Mouse (Mus musculus) frontal cortex, postnatal 36 days (tissue): ENCODE measurements around the gene Olfr263.
"Not testable (repeated sequence)": the region's sequence is repeated elsewhere in the genome, so short reads cannot be mapped to it uniquely, and the experiment has no call there.

Experiments used
- DNase-seq, 2 experiments: peaks; one replicate each; pipeline ENCODE4 v3.0.0; 2022; ENCODE audit warnings: low spot score in 2 of 2

Gene Olfr263

DNA sequence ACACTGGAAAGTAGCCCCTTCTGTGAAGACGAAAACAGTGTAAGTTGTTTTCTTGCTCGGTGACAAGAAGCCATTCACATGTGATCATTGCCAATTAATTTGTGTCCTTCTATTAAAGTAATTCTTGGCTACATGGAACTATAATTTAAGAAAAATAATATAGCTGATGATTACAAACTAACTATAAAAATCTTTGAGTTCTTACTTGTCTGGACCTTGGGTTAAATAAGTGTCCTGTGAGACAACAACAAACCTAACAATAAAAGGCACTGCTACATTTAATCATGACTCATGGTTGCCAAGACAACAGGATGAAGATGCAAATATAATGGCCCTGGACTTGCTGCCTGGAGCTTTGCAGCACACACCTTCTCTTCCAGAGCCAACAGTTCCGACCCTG lies at the start of gene Olfr263:
Olfr263 (plus strand) TSS at position 301 of the 400 bp plus-strand sequence.
- DNase-seq: not testable (repeated sequence)

DNA sequence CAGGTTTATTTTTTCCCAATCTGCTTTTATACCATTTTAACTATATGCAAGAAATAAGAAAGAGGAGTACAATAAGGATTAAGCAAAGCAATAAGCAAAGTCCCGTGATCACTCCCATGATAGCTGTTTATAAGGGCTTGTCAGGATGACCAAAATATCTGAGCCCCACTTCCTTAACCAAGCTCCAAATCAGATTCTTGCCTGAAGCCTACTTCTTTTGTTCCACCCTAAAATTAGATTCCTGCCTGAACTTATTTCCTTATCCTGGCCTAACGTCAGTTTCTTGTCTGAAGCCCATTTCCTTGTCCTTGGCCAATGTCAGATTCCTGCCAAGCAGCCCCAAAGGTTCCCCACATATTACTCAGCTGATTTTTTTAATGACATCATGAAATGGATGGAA lies 46.8 kb upstream of the Olfr263 start:
- DNase-seq: no peak

DNA sequence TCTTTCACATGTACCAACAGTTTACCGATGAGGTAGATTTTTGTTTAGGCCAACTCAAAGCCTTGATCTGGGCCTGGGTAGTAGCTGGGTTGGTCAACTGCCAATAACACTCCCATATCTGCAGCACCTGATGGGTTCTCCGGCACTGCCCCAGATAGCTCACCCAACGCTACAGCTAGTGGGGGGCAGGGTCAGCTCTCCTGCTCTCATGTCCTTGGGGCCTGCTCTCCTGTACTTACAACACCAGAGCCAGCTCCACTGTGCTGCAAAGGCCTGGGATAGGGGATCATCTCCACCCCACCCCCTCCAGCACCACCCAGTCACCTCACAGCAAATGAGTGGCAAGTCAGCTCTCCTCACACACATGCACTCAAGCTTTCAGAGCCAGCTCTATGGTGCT lies 19.7 kb upstream of the Olfr263 start:
- no peak for DNase-seq

DNA sequence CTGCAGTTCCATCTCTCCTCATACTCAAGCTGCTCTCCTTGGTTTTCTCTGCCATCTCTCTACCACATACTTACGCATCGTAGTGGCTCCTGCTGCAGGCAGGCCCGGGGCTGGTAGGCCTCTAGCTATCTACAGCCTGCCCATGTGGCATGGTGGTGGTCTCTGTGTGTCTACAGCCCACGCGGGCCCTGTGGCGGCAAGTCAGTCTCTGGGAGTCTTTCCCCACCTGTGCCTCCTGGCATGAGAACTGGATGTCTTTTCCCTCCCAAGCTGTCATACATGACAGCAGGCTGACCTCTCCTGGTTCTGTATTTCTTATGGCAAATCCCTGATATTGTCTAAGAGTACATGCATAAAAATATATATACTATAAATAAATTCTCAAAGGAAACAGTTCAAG lies 19.0 kb upstream of the Olfr263 start:
- no peak for DNase-seq

DNA sequence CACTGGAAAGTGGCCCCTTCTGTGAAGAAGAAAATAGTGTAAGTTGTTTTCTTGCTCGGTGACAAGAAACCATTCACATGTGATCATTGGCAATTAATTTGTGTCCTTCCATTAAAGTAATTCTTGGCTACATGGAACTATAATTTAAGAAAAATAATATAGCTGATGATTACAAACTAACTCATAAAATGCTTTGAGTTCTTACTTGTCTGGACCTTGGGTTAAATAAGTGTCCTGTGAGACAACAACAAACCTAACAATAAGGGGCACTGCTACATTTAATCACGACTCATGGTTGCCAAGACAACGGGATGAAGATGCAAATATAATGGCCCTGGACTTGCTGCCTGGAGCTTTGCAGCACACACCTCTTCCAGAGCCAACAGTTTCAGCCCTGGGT lies 18.3 kb upstream of the Olfr263 start, which contains the start of gene Olfr1369-ps1:
Olfr1369-ps1 (plus strand) TSS at position 301 of the 400 bp plus-strand sequence.
- DNase-seq: not testable (repeated sequence)

DNA sequence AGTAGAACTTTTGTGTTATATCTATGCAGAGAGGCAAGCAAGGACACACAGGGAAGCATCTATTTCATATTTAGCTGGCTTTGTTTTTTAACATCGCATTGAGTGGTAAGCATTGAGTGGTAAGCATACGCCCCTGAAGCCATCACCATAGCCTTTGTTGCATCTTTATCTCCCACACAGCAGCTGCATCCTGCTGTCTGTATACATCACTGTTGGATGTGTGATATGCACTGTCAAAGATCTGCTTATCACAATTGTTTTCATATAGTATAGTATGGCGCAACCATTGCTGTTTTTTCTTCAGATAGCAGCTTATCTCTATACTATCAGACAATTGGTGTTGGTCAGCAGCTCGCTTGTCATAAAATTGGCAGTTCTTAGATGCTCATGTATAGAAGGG lies 15.3 kb upstream of the Olfr263 start:
- DNase-seq: no peak

DNA sequence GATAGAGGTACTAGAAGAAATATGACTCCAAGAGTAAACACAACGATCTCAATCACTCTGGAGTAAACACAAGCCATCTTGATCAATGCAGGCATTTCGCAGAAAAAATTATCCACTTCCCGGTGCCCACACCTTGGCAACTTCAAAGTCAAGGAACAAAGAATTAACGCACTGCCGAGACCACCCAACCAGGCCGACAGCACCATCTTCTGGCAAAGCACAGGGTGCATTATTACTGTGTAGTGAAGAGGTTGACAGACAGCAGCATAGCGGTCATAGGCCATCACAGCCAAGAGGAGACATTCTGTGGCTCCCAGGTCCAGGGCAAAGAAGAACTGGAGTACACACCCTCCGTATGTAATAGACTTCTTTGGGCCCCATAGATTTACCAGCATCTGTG lies 13.0 kb downstream of the Olfr263 start:
- no peak for DNase-seq

DNA sequence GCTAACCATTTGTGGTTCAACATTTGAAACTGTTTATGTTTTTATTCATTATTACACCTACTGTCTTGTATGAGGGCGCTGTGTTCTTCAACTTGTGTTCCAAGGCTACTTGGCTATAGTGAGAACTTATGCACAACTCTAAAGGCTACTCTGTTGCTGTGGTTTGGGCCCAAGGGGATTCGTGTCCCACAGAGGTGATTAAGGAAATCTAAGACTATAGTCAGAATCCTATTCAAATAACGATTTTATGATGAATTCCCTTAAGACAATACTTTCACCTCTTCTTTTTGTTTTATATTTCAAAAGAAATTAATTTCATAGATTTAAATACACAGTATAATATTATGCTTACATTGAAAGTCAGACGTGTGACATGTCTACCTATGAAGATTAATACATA lies 16.3 kb downstream of the Olfr263 start, which contains the start of gene Olfr1368:
Olfr1368 (minus strand) TSS at position 101 of the 400 bp plus-strand sequence.
- DNase-seq: no peak

DNA sequence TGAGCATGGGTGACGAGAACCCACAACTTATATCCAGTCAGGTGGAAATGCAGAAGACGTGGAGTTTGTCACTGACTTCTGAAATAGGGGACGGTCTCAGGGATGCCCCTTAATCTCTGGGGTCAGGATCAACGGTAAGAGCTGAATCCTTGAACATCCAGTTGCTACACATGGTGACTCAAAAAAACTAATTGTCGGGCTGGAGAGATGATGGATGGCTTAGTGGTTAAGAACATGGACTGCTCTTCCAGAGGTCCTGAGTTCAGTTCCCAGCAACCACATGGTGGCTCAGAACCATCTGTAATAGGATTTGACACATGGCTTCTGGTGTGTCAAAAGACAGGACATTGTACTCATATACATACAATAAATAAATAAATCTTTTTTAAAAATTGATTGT lies 26.4 kb downstream of the Olfr263 start:
- no peak for DNase-seq

DNA sequence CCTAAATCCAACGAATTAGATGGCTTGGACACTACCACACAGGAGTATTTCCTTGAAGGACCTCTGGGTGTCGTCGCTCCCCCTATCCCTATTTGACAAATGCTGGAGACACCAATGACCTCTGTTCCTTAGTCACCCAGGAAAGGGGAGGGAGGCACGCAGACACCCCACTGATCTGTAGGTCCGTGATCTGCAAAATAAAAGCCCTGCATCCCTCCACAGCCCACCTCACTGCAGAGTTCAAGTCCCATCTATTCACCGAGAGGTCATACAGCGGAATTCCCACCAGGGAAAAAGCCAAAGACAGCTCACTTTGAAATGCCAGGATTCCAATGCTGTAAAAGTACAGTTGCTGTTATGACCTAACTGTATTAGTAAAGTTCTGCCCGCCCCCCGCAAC lies 28.6 kb downstream of the Olfr263 start:
- DNase-seq: no peak

DNA sequence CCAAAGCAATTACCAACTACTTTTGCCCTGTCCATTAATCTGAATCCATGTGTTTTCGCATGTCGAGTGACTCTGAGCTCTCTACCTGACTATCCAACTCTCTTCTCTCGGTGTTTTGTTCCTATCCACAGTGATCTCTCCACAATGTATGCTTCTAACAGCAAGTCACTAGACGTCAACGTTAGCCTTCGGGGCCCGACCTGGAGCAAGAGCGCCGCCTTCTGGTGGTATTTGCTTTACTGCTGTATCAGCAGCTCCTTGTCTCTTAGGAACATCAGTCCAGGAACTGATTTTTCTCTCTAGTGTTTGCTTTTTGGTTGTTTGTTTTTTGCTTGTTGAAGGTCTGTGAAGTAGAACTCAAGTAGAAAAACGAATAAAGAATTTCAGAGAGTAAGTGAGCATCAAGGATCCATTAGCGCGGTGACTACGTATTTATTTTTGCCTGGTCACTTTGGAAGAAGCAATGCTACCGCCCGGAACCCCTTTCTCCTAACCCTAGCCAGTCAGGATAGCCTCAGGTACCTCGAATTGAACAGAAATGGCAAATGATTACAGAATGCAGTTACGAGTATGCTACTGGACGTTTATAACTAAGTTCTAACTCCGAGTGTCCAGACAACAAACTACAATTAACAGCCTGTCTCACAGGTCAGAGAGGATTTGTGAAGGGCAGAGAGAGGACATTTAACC lies 29.5 kb downstream of the Olfr263 start:
- peak; percentile 87 to 91 for DNase-seq

DNA sequence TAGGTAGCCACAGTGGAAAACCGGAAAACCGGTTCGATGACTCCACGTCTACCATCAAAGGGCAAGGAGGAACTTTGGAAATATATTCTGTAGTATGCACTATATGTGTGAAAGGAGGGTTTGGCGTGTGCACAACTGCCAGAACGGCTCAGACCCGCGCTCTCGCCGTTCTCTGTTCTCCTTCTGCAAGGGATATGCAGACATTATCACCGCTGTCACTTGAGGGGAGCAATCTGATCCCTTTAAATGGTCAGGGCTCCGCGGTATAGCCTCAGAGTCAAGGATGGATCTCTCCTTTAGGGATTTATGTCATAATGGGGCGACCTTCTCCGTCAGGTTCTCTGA lies 30.0 kb downstream of the Olfr263 start:
- peak in 1 of 2 experiments; percentile 17 for DNase-seq

DNA sequence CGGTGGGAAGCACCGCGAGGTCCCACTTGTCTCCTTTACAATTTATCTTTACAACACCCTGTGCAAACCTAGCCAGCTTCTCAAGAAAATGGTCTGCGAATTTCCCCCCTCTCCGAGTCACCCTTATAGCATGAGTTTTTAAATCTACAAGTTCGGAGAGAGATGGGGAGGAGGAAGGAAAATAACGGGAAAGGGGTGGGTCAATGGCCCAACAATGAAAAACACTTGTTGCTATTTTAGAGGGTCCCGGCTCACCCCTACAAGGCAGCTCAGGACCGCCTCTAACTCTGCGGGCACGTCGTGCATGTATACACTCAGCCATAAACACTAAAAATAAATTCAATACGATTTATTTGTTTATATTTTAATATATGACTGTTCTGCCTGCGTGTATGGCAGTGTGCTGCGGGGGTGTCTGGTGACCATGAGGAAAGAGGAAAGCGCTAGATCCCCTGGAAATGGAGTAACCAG lies 30.6 kb downstream of the Olfr263 start:
- peak; percentile 9 to 29 for DNase-seq

DNA sequence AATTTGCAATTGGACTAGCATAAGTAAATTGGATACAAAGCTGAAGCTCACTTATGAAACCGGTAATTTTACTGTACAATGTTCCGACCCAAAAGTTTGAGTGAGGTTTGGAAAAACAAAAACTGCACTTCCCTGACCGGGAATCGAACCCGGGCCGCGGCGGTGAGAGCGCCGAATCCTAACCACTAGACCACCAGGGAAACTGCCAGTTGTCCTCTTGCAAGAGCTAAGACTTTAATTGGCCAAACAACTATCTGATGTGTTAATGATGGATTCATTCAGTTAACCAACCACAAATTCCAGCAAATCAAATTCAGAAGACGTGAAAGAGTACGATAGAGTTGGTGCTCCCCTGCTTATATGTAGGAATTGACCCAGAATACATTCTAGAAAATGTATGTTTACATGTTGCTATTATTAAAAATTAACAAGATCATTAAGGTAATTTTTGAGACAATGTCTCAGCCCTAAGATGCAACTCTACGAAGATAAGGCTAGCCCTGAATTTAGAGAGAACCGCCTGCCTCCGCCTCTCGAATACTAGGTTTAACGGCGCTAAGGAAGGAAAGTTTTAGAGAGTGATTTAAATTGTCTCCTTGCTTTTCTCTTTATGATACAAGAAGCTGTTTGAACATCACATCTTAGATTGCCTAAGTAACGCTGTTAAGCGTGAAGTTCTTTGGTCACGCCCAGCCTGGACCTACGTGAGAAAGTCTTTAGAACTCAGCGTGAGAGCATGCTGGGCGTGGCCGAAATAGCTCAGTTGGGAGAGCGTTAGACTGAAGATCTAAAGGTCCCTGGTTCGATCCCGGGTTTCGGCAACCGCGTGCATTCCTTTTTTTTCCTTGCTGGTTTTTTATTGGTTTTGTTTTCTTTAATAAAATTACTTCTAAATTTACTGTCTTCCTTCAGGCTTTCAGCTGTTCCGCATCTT lies 31.5 kb downstream of the Olfr263 start:
- peak; percentile 96 to 97 for DNase-seq

DNA sequence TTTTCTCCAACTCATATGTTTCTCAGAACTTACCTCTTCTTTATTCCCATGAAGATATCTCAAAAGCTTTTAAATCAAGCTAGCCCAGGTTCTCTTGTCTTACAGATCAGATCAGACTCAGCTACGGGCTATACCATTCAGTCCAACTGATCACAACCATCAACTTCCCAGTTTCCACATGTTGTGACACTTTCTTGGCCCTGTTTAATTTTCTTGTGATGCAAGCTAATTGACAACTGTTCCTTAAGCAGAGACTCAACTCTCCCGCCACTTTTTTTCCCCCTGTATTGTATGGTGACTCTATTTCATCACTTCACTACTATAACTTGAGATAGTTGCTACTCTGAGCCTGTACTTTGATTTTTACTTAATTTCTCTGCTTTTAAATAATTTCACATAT lies 32.2 kb downstream of the Olfr263 start:
- DNase-seq: no peak

DNA sequence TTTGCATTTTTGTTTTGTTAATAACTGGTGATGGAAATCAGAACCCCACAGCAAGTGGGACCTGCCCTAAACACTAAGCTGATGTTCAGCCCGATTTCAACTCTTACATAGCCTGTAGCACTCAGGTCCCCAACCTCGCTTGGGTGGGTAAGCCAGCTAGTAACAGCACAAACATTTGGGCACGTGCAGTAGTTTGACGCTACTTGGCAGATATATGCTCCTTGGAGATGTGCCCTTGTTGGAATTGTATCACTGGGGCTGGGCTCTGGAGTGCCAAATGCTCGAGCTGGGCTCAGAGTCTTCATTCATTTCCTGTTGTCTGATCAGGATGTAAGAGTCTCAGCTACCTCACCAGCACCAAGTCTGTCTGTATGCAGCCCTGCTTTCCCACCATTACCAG lies 33.2 kb downstream of the Olfr263 start:
- no peak for DNase-seq

DNA sequence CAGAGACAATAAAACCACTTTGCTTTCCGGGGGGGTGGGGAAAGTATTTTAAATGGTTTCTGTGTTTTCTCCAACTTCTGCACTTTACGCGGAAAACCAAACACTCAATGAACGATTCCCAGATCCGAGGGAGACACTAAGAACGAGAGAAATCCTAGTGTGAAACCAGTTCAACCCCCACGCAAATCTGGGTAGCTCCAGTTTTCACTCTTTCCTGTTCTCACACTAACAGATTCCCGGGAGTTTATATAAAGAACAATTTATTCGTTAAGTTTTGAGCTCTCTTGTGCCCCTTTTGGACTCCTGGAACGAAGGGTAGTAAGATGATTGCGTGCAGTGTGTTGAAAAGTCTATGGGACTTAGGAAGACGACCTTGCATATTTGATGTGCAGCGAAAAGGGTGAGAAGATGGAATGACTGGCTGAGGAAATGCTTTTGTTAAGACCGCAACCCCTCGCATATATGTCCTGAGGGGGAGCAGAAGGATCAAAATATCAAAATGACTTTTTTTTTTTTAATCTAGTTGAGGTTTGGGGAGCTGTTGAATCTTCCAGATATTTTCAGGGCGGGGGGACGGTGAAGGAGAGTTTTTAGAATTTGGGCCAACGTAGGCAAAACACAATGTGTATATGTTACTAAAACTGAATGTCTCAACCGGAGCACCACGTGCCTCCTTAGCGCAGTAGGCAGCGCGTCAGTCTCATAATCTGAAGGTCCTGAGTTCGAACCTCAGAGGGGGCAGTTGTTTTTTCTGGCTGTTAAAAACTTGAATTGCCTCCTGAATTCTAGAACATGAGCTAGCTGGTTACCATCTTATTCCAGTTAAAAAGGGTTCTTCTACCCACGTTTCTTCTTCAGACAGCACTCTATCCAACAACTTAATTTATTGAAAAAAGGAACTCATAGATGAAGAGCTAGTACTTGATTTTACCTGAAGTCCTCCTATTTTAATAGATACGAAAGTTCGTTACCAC lies 37.8 kb downstream of the Olfr263 start:
- DNase-seq: peak; percentile 82 to 90

DNA sequence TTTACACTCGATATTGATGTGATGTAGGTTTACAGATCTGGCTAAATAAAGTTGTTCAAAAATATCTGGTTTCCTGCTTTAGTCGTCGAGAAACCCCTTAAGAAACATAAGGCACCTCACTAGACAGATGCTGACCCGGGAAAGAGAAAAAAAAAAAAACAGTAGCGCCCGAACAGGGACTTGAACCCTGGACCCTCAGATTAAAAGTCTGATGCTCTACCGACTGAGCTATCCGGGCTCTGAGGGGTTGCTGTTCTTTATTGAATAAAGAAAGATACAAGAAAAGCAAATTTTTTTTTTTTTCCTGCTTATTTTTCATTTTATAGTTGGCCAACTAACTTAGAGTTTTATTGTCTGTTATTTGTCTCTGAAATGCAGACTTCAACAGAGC lies 38.5 kb downstream of the Olfr263 start:
- peak; percentile 15 to 34 for DNase-seq

DNA sequence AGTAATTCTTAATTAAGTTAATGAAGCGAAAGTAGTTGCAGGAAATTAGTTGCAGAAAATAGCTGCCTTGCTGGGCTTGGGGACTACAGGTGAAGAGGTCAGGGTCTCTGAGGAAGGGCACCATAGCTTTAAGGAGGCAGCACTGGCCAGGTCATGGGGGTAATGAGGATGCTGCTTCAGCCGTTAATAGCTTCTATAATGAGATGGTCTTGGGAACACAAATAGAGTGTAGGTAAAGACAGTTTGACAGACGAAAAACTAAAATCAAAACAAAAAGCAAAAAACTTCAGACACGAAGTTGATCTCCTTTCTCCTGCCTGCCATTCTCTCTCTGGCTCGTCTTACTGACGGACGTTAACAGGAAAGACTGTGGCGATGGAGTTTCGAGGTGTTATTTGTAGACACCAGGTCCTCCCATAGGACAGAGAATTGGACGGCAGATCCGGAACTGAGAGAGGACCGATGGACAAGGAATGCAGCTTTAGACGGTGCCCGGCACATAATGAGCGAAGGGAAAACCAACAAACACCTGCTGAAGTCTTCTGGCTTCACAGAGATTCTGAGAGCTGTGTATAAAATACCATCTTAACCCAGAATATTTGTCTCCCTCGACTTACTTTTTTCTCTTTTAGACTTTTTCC lies 39.1 kb downstream of the Olfr263 start:
- peak; percentile 44 to 49 for DNase-seq

DNA sequence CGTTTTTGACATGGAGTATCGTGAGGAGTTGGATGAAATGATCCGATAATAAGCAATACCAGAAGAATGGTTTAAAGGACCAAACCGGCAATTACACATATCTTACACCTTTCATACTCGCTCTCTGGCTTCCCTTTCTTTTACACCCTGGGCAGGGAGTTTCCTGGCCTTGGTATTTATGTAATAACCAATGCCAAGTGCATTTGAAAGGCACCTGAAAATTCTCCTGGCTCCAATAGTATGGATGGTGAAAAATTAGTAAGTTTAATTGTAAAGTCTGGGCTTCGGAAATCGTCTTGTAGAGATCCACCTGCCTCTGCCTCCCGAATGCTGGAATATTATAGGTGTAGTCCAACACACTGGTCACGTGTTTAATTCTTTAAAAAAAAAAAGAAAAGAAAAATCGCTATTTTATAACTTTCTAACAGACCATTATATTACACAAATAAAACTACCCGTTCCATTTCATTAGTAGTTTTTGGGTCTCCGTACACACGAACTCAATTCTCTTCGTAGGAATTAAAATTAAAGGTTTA lies 39.8 kb downstream of the Olfr263 start:
- peak in 1 of 2 experiments; percentile 11 for DNase-seq
